Mouse (Mus musculus) ES-E14 (cell line): ENCODE results near the gene Asic3.

Experiments
- CHD2 ChIP-seq: IDR thresholded peaks from 2 replicates; pipeline ENCODE4 v1.6.1; 2014; ENCODE audit warnings: mild to moderate bottlenecking, low read depth, low read length, inconsistent platforms
- HCFC1 ChIP-seq: IDR thresholded peaks from 2 replicates; pipeline ENCODE4 v1.6.1; 2012; ENCODE audit warnings: low read length, inconsistent platforms, borderline replicate concordance; ENCODE audit not compliant: insufficient read depth
- MAFK ChIP-seq: IDR thresholded peaks from 2 replicates; pipeline ENCODE4 v1.6.1; 2014; ENCODE audit warnings: mild to moderate bottlenecking, low read depth, low read length, inconsistent platforms; ENCODE audit not compliant: insufficient read depth
- ZNF384 ChIP-seq: IDR thresholded peaks from 2 replicates; pipeline ENCODE4 v1.6.1; 2012; ENCODE audit warnings: low read depth, low read length, inconsistent platforms

GRCm38 (mm10) chr5:24385887-24386550 lies 27.2 kb upstream of the Asic3 start:
- TF ChIP-seq MAFK (no peak), HCFC1 (no peak), ZNF384 (no peak), CHD2 (no peak)
